Mouse (Mus musculus): ENCODE results near the gene Elp5.

- TF ChIP-seq CTCF (IDR thresholded peaks at IDR 0.05; ENCODE audit: low read depth, low read length) (no peak), POLR2A (IDR thresholded peaks at IDR 0.05; ENCODE audit: insufficient read depth, low read length) (no peak), EP300 (IDR thresholded peaks at IDR 0.05; ENCODE audit: insufficient read depth, low read depth, low read length) (no peak)
These were observed 28.6 kb upstream of the Elp5 start for GRCm38 (mm10) chr11:70010961-70011360.

Measured in ES-Bruce4 (cell line).